Mouse (Mus musculus) heart, postnatal 10 days (tissue): ENCODE results near the gene Mef2d. TPM values are rescaled to one million over a fixed set of nuclear protein-coding genes. Genes with fewer than 3 reads are reported as not detected.

ENCODE experiments used
- DNase-seq, 2 experiments: peaks; one replicate each; pipeline ENCODE4 v3.0.0; 2021
- intact Hi-C: fragments of 180-260 bp; cut with DNase I; formaldehyde crosslinking; loops from one replicate; pipeline ENCODE4 v1.15.1; 2025
- total RNA-seq, 2 experiments: library from RNA; stranded (reverse); gene quantifications; 2 replicates each; pipeline ENCODE4 v1.2.3; 2021

Gene Mef2d
- total RNA-seq, 2 experiments from 2014 or later = 121 to 133 TPM

- intact Hi-C loops = no loop called here
- DNase-seq = no peak
Observed at GRCm38 (mm10) chr3:88136945-88137494, 5.2 kb upstream of the Mef2d start.

DNA sequence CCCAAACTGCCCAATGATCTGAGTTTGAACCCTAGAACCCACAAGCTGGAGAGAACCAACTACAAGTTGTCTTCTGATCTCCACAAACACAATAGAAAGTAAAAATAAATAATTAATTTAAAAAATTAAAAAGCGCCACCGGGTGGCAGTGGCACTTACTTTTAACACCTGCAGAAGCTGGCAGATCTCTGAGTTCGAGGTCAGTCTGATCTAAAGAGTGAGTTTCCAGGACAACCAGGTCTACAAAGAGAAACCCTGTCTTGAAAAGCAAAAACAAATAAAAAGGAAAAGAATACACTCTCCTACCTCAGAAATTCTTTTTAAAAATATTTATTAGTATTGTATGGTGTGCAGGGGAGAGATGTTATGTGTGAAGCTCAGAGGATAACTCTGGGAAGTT lies 4.4 kb upstream of the Mef2d start:
- no peak for DNase-seq
- intact Hi-C loops = no loop called here

- intact Hi-C loops = no loop called here
- DNase-seq = peak; percentile 97
Observed at GRCm38 (mm10) chr3:88138336-88139242, 3.6 kb upstream of the Mef2d start.

DNA sequence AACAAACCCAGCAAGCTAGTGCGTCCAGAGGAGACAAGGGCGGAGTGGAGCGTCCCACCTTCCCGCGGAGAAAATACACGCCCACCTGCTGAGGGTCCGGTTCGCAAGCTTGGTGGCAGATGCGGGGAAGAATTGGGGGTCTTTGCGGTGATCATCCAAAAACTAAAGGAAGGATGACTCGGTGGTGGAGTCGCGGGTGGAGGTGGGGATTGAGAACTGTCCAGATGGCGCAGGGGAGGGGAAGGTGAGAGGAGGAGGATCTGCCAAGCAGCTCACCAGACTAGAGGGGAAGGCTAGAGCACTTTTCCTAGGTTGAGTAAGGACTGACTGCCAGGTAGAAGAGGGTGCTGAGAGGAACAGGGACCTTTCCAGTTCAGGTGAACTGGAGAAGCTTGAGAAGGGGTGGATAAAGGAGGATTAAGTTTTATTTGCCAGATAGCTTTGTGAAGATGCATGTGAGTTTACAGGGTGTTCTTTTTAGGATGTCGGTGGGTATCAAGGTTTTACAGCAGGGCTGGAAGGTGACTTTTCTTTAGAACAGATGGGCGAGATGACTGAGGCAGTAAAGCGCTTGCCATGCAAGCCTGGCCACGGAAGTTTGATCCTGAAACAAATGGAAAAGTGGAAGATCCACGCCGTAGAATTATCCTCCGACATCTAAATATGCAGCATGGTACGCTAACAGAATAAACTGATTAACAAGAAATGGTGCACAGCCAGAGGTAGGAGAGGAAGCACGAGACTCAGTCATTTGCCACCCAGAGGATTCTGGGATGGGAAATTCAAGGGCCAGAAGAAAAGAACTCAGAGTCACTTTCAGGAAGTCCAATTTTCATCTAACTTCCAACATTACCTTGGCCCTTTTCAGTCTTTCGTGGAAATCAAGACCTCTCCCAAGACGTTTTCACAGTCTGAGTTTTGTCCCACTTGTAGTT lies 2.7 kb upstream of the Mef2d start:
- DNase-seq = peak in 1 of 2 experiments; percentile 56
- intact Hi-C loops = no loop called here

- intact Hi-C loops = no loop called here
- peak; percentile 78 for DNase-seq
Observed at GRCm38 (mm10) chr3:88140178-88140902, 1.8 kb upstream of the Mef2d start.

GRCm38 (mm10) chr3:88140903-88141430 lies 1.2 kb upstream of the Mef2d start:
- intact Hi-C loops = no loop called here
- DNase-seq = peak in 1 of 2 experiments; percentile 32

GRCm38 (mm10) chr3:88141439-88141786 lies 759 bp upstream of the Mef2d start:
- peak; percentile 61 to 69 for DNase-seq
- intact Hi-C loops = no loop called here

DNA sequence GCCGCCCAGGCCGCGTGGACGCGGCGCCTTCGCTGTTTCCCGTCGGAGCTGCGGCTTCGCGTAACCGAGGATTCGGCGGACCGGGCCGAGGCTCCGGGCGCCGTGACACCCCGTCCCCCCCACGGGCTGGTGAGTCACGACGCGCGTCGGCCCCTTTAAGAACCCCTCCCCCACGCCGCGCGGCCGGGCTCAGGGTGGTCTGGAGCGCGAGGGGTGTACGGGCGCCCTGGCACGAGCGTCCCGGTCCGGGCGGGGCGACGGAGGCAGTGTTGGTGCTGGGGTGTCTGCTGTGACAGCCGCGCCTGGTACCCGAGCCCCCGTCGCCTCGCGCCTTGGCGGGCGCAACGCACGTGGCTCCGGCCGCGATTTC lies 359 bp downstream of the Mef2d start:
- no peak for DNase-seq
- intact Hi-C loops = loop anchor here (2.0 kb wide), 1 partner anchor 32 kb away; no protein-coding TSS in a partner anchor

- intact Hi-C loops = loop anchor here (2.0 kb wide), 1 partner anchor 32 kb away; no protein-coding TSS in a partner anchor
- peak; percentile 86 to 87 for DNase-seq
Observed at GRCm38 (mm10) chr3:88142916-88143771, 972 bp downstream of the Mef2d start.

- intact Hi-C loops = loop anchor here (2.0 kb wide), 1 partner anchor 31 kb away; no protein-coding TSS in a partner anchor
Observed at GRCm38 (mm10) chr3:88143961-88144486, 1.9 kb downstream of the Mef2d start.

GRCm38 (mm10) chr3:88144648-88145410 lies 2.7 kb downstream of the Mef2d start:
- intact Hi-C loops = no loop called here
- peak in 1 of 2 experiments; percentile 54 for DNase-seq

More at GRCm38 (mm10) chr3:88143961-88144486, 1.9 kb downstream of the Mef2d start:
- peak; percentile 73 to 80 for DNase-seq

DNA sequence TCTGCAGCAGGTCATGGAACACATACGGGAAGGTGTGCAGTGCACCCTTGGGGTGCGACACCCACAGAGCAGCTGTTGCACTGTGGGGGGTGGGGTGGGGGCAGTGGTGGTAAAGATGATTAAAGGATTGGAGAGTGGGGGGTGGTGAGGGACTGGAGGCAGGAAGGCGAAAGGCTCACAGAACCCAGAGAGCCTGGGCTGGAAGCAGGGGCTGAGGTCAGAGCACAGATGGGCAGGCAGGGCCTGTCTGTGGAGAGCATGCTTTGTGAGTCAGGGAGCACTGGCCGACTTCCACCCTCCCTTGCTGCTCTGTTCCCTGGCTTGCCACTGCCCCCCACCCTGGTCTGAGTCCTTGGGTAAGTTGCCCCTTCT lies 3.2 kb downstream of the Mef2d start:
- intact Hi-C loops = no loop called here
- DNase-seq = peak; percentile 53 to 58

DNA sequence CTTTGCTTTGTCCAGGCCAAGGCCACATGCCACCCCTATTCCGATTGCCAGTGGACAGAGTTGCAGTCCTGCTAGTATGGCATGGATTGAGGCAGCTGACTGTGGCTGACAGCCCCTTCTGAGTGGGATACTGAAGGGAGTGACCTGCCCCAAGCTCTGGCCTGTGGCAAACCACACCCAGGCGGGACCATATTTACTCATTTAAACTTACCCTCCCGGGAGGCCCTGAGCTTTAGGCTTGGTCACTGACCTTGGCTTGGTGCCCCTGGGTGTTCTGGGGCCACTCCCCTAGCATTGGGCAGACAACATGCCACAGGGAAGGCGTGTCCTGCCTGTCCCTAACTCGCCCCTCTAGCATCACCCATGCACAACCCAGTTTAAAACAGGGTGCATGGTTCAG lies 3.8 kb downstream of the Mef2d start:
- intact Hi-C loops = no loop called here
- no peak for DNase-seq

DNA sequence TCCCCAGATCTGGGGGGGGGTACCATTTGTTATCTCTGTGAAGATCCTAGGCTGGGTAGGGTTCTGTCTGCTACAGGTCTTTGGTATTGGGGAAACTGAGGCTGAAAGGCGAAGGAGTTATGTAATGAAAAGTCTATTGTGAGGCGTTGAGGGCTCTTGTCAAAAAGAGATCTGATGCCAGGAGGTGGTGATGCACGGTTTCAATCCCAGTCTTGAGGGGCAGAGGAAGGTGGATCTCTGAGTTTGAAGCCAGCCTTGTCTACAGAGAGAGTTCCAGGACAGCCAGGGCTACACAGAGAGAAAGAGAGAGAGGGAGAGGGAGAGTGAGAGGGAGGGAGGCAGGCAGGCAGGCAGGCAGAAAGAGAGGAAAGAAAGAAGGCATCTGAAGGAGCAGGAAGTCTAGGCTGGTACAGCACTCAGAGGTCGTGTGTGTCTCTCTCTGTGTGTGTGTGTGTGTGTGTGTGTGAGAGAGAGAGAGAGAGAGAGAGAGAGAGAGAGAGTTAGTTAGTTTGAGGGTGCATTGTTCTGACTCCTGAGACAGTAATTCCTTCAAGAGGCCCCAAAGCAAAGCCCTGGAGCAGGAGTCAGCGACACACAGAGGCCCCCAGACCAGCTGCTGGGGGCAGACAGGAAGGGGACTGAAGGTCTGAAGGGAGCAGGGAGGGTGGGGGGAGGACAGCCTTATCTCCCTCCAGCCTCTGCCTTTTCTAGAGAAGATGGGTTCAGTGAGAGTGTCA lies 4.4 kb downstream of the Mef2d start:
- DNase-seq = no peak

GRCm38 (mm10) chr3:88147444-88147843 lies 5.3 kb downstream of the Mef2d start:
- DNase-seq = no peak
- intact Hi-C loops = no loop called here

More for the DNA sequence above, 4.4 kb downstream of the Mef2d start:
- intact Hi-C loops = no loop called here

- intact Hi-C loops = no loop called here
- DNase-seq = no peak
Observed at GRCm38 (mm10) chr3:88147866-88148265, 5.7 kb downstream of the Mef2d start.

DNA sequence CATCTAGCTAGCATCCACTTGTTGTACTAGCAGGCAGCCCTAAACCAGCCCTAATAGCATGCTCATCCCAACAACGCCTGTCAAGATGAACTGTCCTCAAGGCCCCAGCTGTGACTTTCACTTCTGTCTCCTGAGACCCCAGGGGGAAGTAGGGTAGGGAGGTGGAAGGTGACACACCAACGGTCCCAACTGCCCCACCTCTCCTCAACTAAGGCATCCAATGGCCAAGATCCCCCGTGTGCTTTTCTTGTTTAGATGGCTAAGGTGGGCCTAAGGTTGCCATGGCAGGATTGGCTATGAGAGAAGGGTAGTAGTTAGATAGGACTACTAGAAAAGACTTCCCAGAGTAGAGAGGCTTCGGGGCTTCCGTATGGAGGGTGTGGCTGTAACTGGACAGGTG lies 6.2 kb downstream of the Mef2d start:
- no peak for DNase-seq
- intact Hi-C loops = no loop called here
